Mouse (Mus musculus) liver, adult 2 months (tissue): ENCODE measurements around the gene Arid3b. TPM values are rescaled to one million over a fixed set of nuclear protein-coding genes. Genes with fewer than 3 reads are reported as not detected.

Experiments used
- DNase-seq: peaks from one replicate; pipeline ENCODE4 v3.0.0-alpha.2; 2011; ENCODE audit warnings: low read depth, low spot score; ENCODE audit errors: extremely low read depth
- H3K27ac ChIP-seq: fragments of 200-500 bp; replicated peaks from 2 replicates; pipeline ENCODE4 v1.5.1; 2012; ENCODE audit warnings: low read depth, mild to moderate bottlenecking, control low read depth, inconsistent platforms, low read length; ENCODE audit not compliant: insufficient read depth
- H3K27me3 ChIP-seq: fragments of 200-500 bp; 2 replicates; pipeline ENCODE4 v1.6.1; 2012; ENCODE audit warnings: mild to moderate bottlenecking, moderate library complexity, low read length, inconsistent platforms; ENCODE audit not compliant: control insufficient read depth, insufficient read depth
- H3K36me3 ChIP-seq: fragments of 200-500 bp; 2 replicates; pipeline ENCODE4 v1.6.1; 2012; ENCODE audit warnings: low read length, inconsistent platforms; ENCODE audit not compliant: control insufficient read depth, insufficient read depth
- H3K4me1 ChIP-seq: fragments of 200-500 bp; 2 replicates; pipeline ENCODE4 v1.6.1; 2011; ENCODE audit warnings: low read length; ENCODE audit not compliant: control insufficient read depth, insufficient read depth
- H3K4me3 ChIP-seq: fragments of 200-500 bp; 2 replicates; pipeline ENCODE4 v1.5.1; 2011; ENCODE audit warnings: low read depth, mild to moderate bottlenecking, control low read depth, low read length, moderate library complexity; ENCODE audit not compliant: insufficient read depth
- H3K79me2 ChIP-seq: fragments of 200-500 bp; 2 replicates; pipeline ENCODE4 v1.6.1; 2012; ENCODE audit warnings: inconsistent platforms, mild to moderate bottlenecking, low read length, moderate library complexity; ENCODE audit not compliant: control insufficient read depth, insufficient read depth
- H3K9ac ChIP-seq: fragments of 200-500 bp; 2 replicates; pipeline ENCODE4 v1.6.1; 2012; ENCODE audit warnings: low read depth, mild to moderate bottlenecking, control low read depth, inconsistent platforms, low read length
- CTCF ChIP-seq: fragments of 200-500 bp; IDR thresholded peaks from 2 replicates; pipeline ENCODE4 v1.5.1; 2011; ENCODE audit warnings: low read depth, low read length, control low read depth
- POLR2A ChIP-seq: fragments of 200-500 bp; IDR thresholded peaks from 2 replicates; pipeline ENCODE4 v1.6.1; 2011; ENCODE audit warnings: low read length, control low read depth; ENCODE audit not compliant: insufficient read depth; ENCODE audit errors: extremely low read depth
- WGBS: fragments of 180-500 bp; shearing (Covaris S2); methylation state at CpG from one replicate; pipeline ENCODE4 v1.1.7; 2018; 5-methylcytosine and 5-hydroxymethylcytosine counted together
- polyA plus RNA-seq: library from polyadenylated mRNA; depleted of rRNA; stranded (reverse); fragments of >200 nt; gene quantifications from 2 replicates; pipeline ENCODE4 v1.2.3, GENCODE M21; 2012
- total RNA-seq: library from RNA; depleted of rRNA; stranded (reverse); fragments of >200 nt; gene quantifications from 2 replicates; pipeline ENCODE4 v1.2.3, GENCODE M21; 2014

Arid3b gene
- total and polyA plus RNA-seq, 2 experiments: 0.83 to 2.8 TPM

DNA sequence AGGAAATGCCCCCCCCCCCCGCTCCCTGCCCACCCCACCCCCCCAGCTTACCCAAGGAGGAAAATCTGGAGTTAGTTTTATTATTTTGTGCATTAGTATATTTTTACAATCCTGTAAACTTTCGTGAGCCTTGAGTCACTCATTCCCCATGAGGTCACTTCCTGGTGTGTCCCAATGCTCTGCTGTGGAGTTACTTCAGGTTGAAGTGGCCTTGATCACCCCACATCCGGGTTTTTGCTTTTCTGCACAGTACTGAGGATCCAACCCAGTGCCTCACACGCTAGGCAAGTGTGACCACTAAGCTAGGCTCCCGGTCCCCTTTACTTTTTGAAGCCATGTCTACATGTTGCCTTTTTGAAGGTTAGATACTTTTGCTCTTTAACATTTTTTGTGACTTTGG, 37.5 kb upstream of the Arid3b start:
- WGBS: 74% methylated on average over 5 of the region's 5 CpGs
- no peak overlapping the region for H3K27ac ChIP-seq
- H3K4me3 ChIP-seq: no peak overlapping the region
- H3K36me3 ChIP-seq: no peaks in the 10 kb centered on the region
- H3K27me3 ChIP-seq: no peaks in the 10 kb centered on the region
- DNase-seq: peak; percentile 14
- TF ChIP-seq POLR2A: no peak
- no peak for TF ChIP-seq CTCF
- no peaks in the 10 kb centered on the region for H3K4me1 ChIP-seq
- H3K79me2 ChIP-seq: no peaks in the 10 kb centered on the region
- no peak overlapping the region for H3K9ac ChIP-seq

DNA sequence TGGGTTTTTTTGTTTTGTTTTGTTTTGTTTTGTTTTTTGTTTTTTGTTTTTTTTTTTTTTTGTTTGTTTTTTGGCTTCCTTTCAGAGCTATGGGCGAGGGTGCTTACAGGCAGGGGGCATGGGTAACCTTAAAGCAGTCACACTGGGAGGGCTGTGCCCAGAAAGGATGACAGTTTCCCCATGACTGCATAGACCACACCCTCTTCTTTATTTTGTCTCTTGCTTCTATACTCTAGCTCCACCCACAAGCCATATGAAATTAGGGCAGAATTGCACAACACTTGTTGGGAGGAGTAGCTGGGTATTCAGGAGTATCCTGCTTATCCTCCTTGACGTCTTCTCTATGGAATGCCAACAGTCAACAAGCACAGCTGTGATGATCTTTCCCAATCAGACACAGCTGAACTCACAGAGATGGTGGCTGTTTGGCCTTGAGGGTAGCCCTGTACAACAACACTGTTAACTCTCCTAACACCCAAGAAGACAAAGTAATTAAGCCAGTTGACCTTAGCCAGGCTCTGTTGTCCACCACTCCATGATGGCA, 33.8 kb upstream of the Arid3b start:
- WGBS: 58% methylated on average over 2 of the region's 2 CpGs
- no peak overlapping the region for H3K27ac ChIP-seq
- DNase-seq: no peak

DNA sequence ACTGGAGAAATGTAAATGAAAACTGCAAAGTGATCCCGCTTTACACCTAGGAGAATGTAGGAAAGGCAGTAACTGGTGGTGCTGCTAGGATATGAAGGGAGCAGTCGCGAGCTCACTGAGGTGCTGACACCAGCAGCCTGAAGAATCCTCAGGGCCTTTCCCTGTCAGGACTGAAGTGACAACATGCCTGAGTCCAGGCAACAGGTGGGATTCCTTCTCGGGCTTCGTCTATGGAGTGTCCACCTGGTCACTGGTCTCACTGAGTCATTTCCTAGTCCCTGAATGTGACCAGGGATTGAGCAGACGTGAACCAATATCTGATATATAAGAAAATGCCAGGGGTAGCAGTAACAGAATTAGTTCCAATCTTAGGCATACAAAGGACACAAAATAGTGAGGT, 32.2 kb upstream of the Arid3b start:
- H3K27me3 ChIP-seq: no peaks in the 10 kb centered on the region
- H3K9ac ChIP-seq: no peak overlapping the region
- H3K4me3 ChIP-seq: no peak overlapping the region
- no peak for DNase-seq
- H3K4me1 ChIP-seq: no peaks in the 10 kb centered on the region
- H3K36me3 ChIP-seq: no peaks in the 10 kb centered on the region
- no peaks in the 10 kb centered on the region for H3K79me2 ChIP-seq
- TF ChIP-seq CTCF (no peak), POLR2A (no peak)
- no peak overlapping the region for H3K27ac ChIP-seq
- WGBS: 87% methylated on average over 6 of the region's 6 CpGs

More for the DNA sequence above, 33.8 kb upstream of the Arid3b start:
- Histone ChIP-seq H3K27me3 (no peaks in the 10 kb centered on the region), H3K9ac (no peak overlapping the region), H3K36me3 (no peaks in the 10 kb centered on the region), H3K4me1 (no peaks in the 10 kb centered on the region), H3K79me2 (no peaks in the 10 kb centered on the region), H3K4me3 (no peak overlapping the region)
- TF ChIP-seq POLR2A: no peak
- TF ChIP-seq CTCF: no peak

DNA sequence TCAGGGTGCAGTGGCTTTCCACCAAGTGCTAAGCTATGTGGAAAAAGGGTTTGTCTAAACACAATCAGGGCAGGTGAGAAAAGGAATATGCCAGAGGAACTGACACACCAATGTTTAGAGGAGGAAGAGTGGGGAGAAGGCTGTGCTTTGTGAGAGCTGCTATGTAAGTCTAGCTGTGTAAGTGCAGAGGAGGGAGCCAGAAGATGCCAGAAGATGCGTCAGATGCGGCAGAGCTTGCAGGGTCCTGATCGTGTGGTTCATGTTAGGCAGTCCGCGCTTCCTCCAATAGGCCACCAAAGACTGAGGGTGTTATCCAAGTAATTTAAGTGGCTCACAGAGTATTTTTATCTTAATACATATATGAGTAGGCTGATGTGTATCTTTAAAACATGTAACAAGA, 31.3 kb upstream of the Arid3b start:
- Histone ChIP-seq H3K27ac (no peak overlapping the region), H3K79me2 (no peaks in the 10 kb centered on the region), H3K9ac (no peak overlapping the region), H3K36me3 (no peaks in the 10 kb centered on the region), H3K27me3 (no peaks in the 10 kb centered on the region), H3K4me1 (no peaks in the 10 kb centered on the region), H3K4me3 (no peak overlapping the region)
- DNase-seq: no peak
- WGBS: 94% methylated on average over 5 of the region's 5 CpGs
- TF ChIP-seq POLR2A (no peak), CTCF (no peak)

DNA sequence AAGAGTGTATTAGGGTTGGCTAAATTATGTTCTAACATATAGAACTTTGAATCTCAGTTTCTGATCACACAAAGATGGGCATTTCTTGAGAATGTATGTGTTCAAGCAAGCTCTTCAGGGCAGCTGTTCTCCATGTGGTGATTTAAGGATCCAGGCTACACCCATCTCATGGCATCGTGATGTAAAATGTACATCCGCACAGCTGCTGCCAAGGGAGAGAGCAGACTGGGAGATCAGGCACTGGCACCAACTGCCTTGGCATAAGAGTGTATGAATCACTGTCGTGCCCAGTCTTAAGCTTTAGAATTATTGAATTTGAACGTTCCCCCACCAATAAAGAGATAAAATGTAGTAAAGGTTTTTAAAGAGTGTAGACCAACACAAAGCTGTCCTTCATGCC, 30.6 kb upstream of the Arid3b start:
- no peak for DNase-seq
- H3K27ac ChIP-seq: no peak overlapping the region
- H3K79me2 ChIP-seq: no peaks in the 10 kb centered on the region
- no peaks in the 10 kb centered on the region for H3K4me1 ChIP-seq
- H3K36me3 ChIP-seq: no peaks in the 10 kb centered on the region
- WGBS: 89% methylated on average over 4 of the region's 4 CpGs
- H3K9ac ChIP-seq: no peak overlapping the region
- H3K27me3 ChIP-seq: no peaks in the 10 kb centered on the region
- no peak overlapping the region for H3K4me3 ChIP-seq
- no peak for TF ChIP-seq CTCF
- no peak for TF ChIP-seq POLR2A

DNA sequence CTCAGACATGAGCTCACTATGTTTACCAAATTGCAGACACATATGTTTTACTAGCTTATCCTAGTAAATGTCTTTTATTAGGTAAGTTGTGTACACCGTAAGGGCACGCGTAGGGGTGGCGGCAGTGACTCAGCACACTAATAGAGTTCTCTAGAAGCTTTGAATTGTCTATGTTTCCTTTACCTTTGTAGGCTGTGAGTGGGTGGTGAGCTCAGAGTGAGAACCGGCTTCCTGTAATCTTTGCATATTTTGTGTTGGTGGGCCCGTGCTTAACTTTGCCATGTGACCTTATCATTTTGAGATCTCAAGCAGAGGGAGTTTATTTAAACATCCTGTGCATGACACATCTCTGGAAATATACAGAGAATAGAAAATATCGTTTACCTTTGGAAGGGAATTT, 29.9 kb upstream of the Arid3b start:
- Histone ChIP-seq H3K27me3 (no peaks in the 10 kb centered on the region), H3K79me2 (no peaks in the 10 kb centered on the region), H3K9ac (no peak overlapping the region), H3K4me1 (no peaks in the 10 kb centered on the region), H3K4me3 (no peak overlapping the region), H3K27ac (no peak overlapping the region), H3K36me3 (no peaks in the 10 kb centered on the region)
- no peak for DNase-seq
- 80% methylated on average over 7 of the region's 7 CpGs for WGBS
- no peak for TF ChIP-seq CTCF
